Mouse (Mus musculus): Measurements from ENCODE around the gene Cdrt4. TPM values are rescaled to one million over a fixed set of nuclear protein-coding genes. Genes with fewer than 3 reads are reported as not detected.

Gene Cdrt4
- total and polyA plus RNA-seq, 3 experiments = not detected

- Histone ChIP-seq H3K9ac (ENCODE audit: control insufficient read depth, low read depth, low read length, poor library complexity, severe bottlenecking) (no peak overlapping the region), H3K4me3 (ENCODE audit: control insufficient read depth in 1 of 2, insufficient read depth in 1 of 2, low read depth in 2 of 2, low read length in 2 of 2) (no peak overlapping the region), H3K9me3 (replicated peaks; ENCODE audit: insufficient read depth, low read length) (no peaks in the 10 kb centered on the region), H3K4me1 (ENCODE audit: control insufficient read depth in 1 of 2, insufficient read depth in 2 of 2, low read length in 2 of 2) (no peaks in the 10 kb centered on the region), H3K79me2 (ENCODE audit: control insufficient read depth, insufficient read depth, low read length, poor library complexity) (no peaks in the 10 kb centered on the region), H3K27me3 (ENCODE audit: control insufficient read depth in 1 of 2, insufficient read depth in 2 of 2, low read length in 2 of 2) (no peaks in the 10 kb centered on the region), H3K36me3 (ENCODE audit: control insufficient read depth in 1 of 2, insufficient read depth in 2 of 2, low read length in 2 of 2) (no peaks in the 10 kb centered on the region), H3K27ac (ENCODE audit: control insufficient read depth, low read depth, low read length) (no peak overlapping the region)
- peak; percentile 4 for DNase-seq (ENCODE audit: low read depth, low spot score)
- no peak for TF ChIP-seq MAFK (IDR thresholded peaks at IDR 0.05; ENCODE audit: borderline replicate concordance, low read depth, low read length)
- TF ChIP-seq POLR2AphosphoS2 (IDR thresholded peaks at IDR 0.05; ENCODE audit: low read length) = no peak
- TF ChIP-seq MXI1 (IDR thresholded peaks at IDR 0.05; ENCODE audit: low read depth, low read length) = no peak
- no peak for TF ChIP-seq ETS1 (IDR thresholded peaks at IDR 0.05; ENCODE audit: low read depth, low read length)
- no peak for TF ChIP-seq ZMIZ1 (IDR thresholded peaks at IDR 0.05; ENCODE audit: low read depth, low read length)
- TF ChIP-seq CHD1 (IDR thresholded peaks at IDR 0.05; ENCODE audit: low read depth, low read length) = no peak
- no peak for TF ChIP-seq TAL1 (IDR thresholded peaks at IDR 0.05; ENCODE audit: low read length)
- no peak for TF ChIP-seq BHLHE40 (IDR thresholded peaks at IDR 0.05; ENCODE audit: borderline replicate concordance, low read depth, low read length)
- no peak for TF ChIP-seq MYC (IDR thresholded peaks at IDR 0.05; ENCODE audit: low read depth, low read length)
Observed at GRCm38 (mm10) chr11:62983793-62984192, 32.8 kb downstream of the Cdrt4 start.

- no peak overlapping the region for H3K4me3 ChIP-seq (ENCODE audit: control insufficient read depth in 1 of 2, insufficient read depth in 1 of 2, low read depth in 2 of 2, low read length in 2 of 2)
- H3K79me2 ChIP-seq (ENCODE audit: control insufficient read depth, insufficient read depth, low read length, poor library complexity) = no peaks in the 10 kb centered on the region
- no peak for DNase-seq (ENCODE audit: low read depth, low spot score)
- no peak overlapping the region for H3K9ac ChIP-seq (ENCODE audit: control insufficient read depth, low read depth, low read length, poor library complexity, severe bottlenecking)
- H3K27ac ChIP-seq (ENCODE audit: control insufficient read depth, low read depth, low read length) = no peak overlapping the region
- no peaks in the 10 kb centered on the region for H3K27me3 ChIP-seq (ENCODE audit: control insufficient read depth in 1 of 2, insufficient read depth in 2 of 2, low read length in 2 of 2)
- H3K36me3 ChIP-seq (ENCODE audit: control insufficient read depth in 1 of 2, insufficient read depth in 2 of 2, low read length in 2 of 2) = no peaks in the 10 kb centered on the region
- no peaks in the 10 kb centered on the region for H3K9me3 ChIP-seq (replicated peaks; ENCODE audit: insufficient read depth, low read length)
- no peaks in the 10 kb centered on the region for H3K4me1 ChIP-seq (ENCODE audit: control insufficient read depth in 1 of 2, insufficient read depth in 2 of 2, low read length in 2 of 2)
- no peak for TF ChIP-seq MYB (IDR thresholded peaks at IDR 0.05; ENCODE audit: low read depth, low read length)
- TF ChIP-seq MXI1 (IDR thresholded peaks at IDR 0.05; ENCODE audit: low read depth, low read length) = no peak
- TF ChIP-seq POLR2AphosphoS5 (IDR thresholded peaks at IDR 0.05; ENCODE audit: borderline replicate concordance, low read depth, low read length) = no peak
- TF ChIP-seq ZKSCAN1 (IDR thresholded peaks at IDR 0.05; ENCODE audit: low read depth, low read length) = no peak
- TF ChIP-seq ZMIZ1 (IDR thresholded peaks at IDR 0.05; ENCODE audit: low read depth, low read length) = no peak
- no peak for TF ChIP-seq POLR2A (IDR thresholded peaks at IDR 0.05; ENCODE audit: control insufficient read depth in 1 of 2, insufficient read depth in 1 of 2, low read depth in 1 of 2, low read length in 2 of 2, poor library complexity in 1 of 2)
- no peak for TF ChIP-seq MAZ (IDR thresholded peaks at IDR 0.05; ENCODE audit: low read depth, low read length)
- TF ChIP-seq ELF1 (IDR thresholded peaks at IDR 0.05; ENCODE audit: low read depth, low read length) = no peak
- no peak for TF ChIP-seq JUND (IDR thresholded peaks at IDR 0.05; ENCODE audit: low read depth, low read length)
- TF ChIP-seq SMC3 (IDR thresholded peaks at IDR 0.05; ENCODE audit: low read depth, low read length) = no peak
- TF ChIP-seq TCF12 (IDR thresholded peaks at IDR 0.05; ENCODE audit: low read depth, low read length) = no peak
- TF ChIP-seq SIN3A (IDR thresholded peaks at IDR 0.05; ENCODE audit: low read length) = no peak
- TF ChIP-seq USF1 (IDR thresholded peaks at IDR 0.05; ENCODE audit: low read depth, low read length) = no peak
- TF ChIP-seq GATA1 (IDR thresholded peaks at IDR 0.05; ENCODE audit: low read depth, low read length) = no peak
- TF ChIP-seq BHLHE40 (IDR thresholded peaks at IDR 0.05; ENCODE audit: borderline replicate concordance, low read depth, low read length) = no peak
- TF ChIP-seq MYC (IDR thresholded peaks at IDR 0.05; ENCODE audit: low read depth, low read length) = no peak
Observed at GRCm38 (mm10) chr11:62984365-62984764, 33.4 kb downstream of the Cdrt4 start.
